In genomic region chr8:75828468-75829132, GRCm38 (mm10) we compare ENCODE assay signal across 18 mouse cellular contexts.
DNase-seq lines count a peak whose midpoint lies in the region; ATAC-seq and TF ChIP-seq lines count a peak whose summit lies in the region.
"Had no signal": no experiment of that assay in that cellular context is flagged by ENCODE, and none has a peak within 500 bp of the region (broad histone marks: within the 10 kb centered on the region; RNA-seq: fewer than 3 reads in every experiment).

No protein-coding gene starts in this region.

- H3K9ac ChIP-seq in hindbrain, embryonic 13.5 days, result no peak overlapping the region
- no peak overlapping the region for H3K9ac ChIP-seq in hindbrain, embryonic 11.5 days (ENCODE audit: low read depth, low read length)
- no peak overlapping the region for H3K9ac ChIP-seq in hindbrain, embryonic 14.5 days
- H3K9ac ChIP-seq in midbrain, postnatal 0 days (replicated peaks; ENCODE audit: low read length, poor library complexity, severe bottlenecking), result no peak overlapping the region
- H3K9ac ChIP-seq: embryonic facial prominence, embryonic 13.5 days; liver, embryonic 14.5 days; lung, embryonic 15.5 days had no signal

- no peak overlapping the region for H3K4me2 ChIP-seq in hindbrain, embryonic 13.5 days
- no peak overlapping the region for H3K4me2 ChIP-seq in hindbrain, embryonic 11.5 days (replicated peaks; ENCODE audit: low read depth, low read length)
- H3K4me2 ChIP-seq in hindbrain, embryonic 14.5 days (replicated peaks), result no peak overlapping the region
- H3K4me2 ChIP-seq in midbrain, postnatal 0 days (ENCODE audit: low read depth, low read length, poor library complexity, severe bottlenecking), result no peak overlapping the region
- H3K4me2 ChIP-seq: embryonic facial prominence, embryonic 13.5 days; lung, embryonic 15.5 days had no signal

- H3K27ac ChIP-seq in hindbrain, embryonic 13.5 days, result no peak overlapping the region
- no peak overlapping the region for H3K27ac ChIP-seq in hindbrain, embryonic 11.5 days (ENCODE audit: low read depth, low read length)
- no peak overlapping the region for H3K27ac ChIP-seq in hindbrain, embryonic 14.5 days
- no peak overlapping the region for H3K27ac ChIP-seq in midbrain, postnatal 0 days (ENCODE audit: low read depth, low read length)
- H3K27ac ChIP-seq: embryonic facial prominence, embryonic 13.5 days; kidney, postnatal 0 days; liver, embryonic 14.5 days; lung, embryonic 15.5 days had no signal

- no peak for TF ChIP-seq CTCF in midbrain, postnatal 0 days (IDR thresholded peaks at IDR 0.05)

- no peaks in the 10 kb centered on the region for H3K27me3 ChIP-seq in hindbrain, embryonic 13.5 days
- no peaks in the 10 kb centered on the region for H3K27me3 ChIP-seq in hindbrain, embryonic 11.5 days (ENCODE audit: control insufficient read depth, insufficient read depth, low read length)
- H3K27me3 ChIP-seq in hindbrain, embryonic 14.5 days (ENCODE audit: control insufficient read depth, insufficient read depth, low read length), result no peaks in the 10 kb centered on the region
- no peaks in the 10 kb centered on the region for H3K27me3 ChIP-seq in midbrain, postnatal 0 days (ENCODE audit: insufficient read depth, low read length)
- H3K27me3 ChIP-seq: embryonic facial prominence, embryonic 13.5 days; lung, embryonic 15.5 days had no signal

- no peak for DNase-seq in hindbrain, embryonic 11.5 days (ENCODE audit: low spot score)
- peak; percentile 22 for DNase-seq in brain, embryonic 18.5 days (ENCODE audit: low read depth, low spot score)
- DNase-seq in hindbrain, embryonic 14.5 days (ENCODE audit: low spot score), result peak; percentile 70
- DNase-seq in midbrain, postnatal 0 days (ENCODE audit: low spot score), result peak; percentile 69
- no peak for DNase-seq in adrenal gland, postnatal 10 days
- no peak for DNase-seq in MN1 (ENCODE audit: low spot score)
- no peak for DNase-seq in kidney, adult 18-20 months
- DNase-seq: cerebellum, postnatal 14 days; gastrocnemius, postnatal 25 days; kidney, adult 11 months; lung, postnatal 4 days; right cerebral cortex, postnatal 4 days had no signal

- H3K36me3 ChIP-seq in hindbrain, embryonic 13.5 days, result no peaks in the 10 kb centered on the region
- no peaks in the 10 kb centered on the region for H3K36me3 ChIP-seq in hindbrain, embryonic 11.5 days (ENCODE audit: control insufficient read depth, insufficient read depth, low read length)
- H3K36me3 ChIP-seq in hindbrain, embryonic 14.5 days (replicated peaks; ENCODE audit: control insufficient read depth, insufficient read depth), result no peaks in the 10 kb centered on the region
- H3K36me3 ChIP-seq in midbrain, postnatal 0 days (ENCODE audit: insufficient read depth, low read length), result no peaks in the 10 kb centered on the region
- H3K36me3 ChIP-seq: embryonic facial prominence, embryonic 13.5 days; G1E; lung, embryonic 15.5 days had no signal

- ATAC-seq in hindbrain, embryonic 13.5 days (ENCODE audit: low FRiP score), result peak; percentile 87
- no peak for ATAC-seq in hindbrain, embryonic 11.5 days (ENCODE audit: low FRiP score)
- peak; percentile 80 for ATAC-seq in hindbrain, embryonic 14.5 days (ENCODE audit: low FRiP score)
- no peak for ATAC-seq in midbrain, postnatal 0 days (ENCODE audit: low FRiP score)

- no peaks in the 10 kb centered on the region for H3K9me3 ChIP-seq in hindbrain, embryonic 13.5 days
- H3K9me3 ChIP-seq in hindbrain, embryonic 11.5 days (ENCODE audit: control insufficient read depth, low read length), result no peaks in the 10 kb centered on the region
- H3K9me3 ChIP-seq in hindbrain, embryonic 14.5 days (ENCODE audit: control insufficient read depth, low read length), result no peaks in the 10 kb centered on the region
- H3K9me3 ChIP-seq in midbrain, postnatal 0 days (ENCODE audit: low read length), result no peaks in the 10 kb centered on the region
- H3K9me3 ChIP-seq: embryonic facial prominence, embryonic 13.5 days; G1E; lung, embryonic 15.5 days had no signal

- no peak overlapping the region for H3K4me3 ChIP-seq in hindbrain, embryonic 13.5 days
- no peak overlapping the region for H3K4me3 ChIP-seq in hindbrain, embryonic 11.5 days (ENCODE audit: low read depth, low read length)
- no peak overlapping the region for H3K4me3 ChIP-seq in hindbrain, embryonic 14.5 days (replicated peaks; ENCODE audit: low read length)
- H3K4me3 ChIP-seq in midbrain, postnatal 0 days (ENCODE audit: low read depth, low read length), result no peak overlapping the region
- H3K4me3 ChIP-seq: embryonic facial prominence, embryonic 13.5 days; lung, embryonic 15.5 days had no signal

- H3K4me1 ChIP-seq in hindbrain, embryonic 13.5 days (replicated peaks), result no peaks in the 10 kb centered on the region
- no peaks in the 10 kb centered on the region for H3K4me1 ChIP-seq in hindbrain, embryonic 11.5 days (replicated peaks; ENCODE audit: control insufficient read depth, insufficient read depth, low read length)
- H3K4me1 ChIP-seq in hindbrain, embryonic 14.5 days (replicated peaks; ENCODE audit: control insufficient read depth, insufficient read depth, low read length), result no peaks in the 10 kb centered on the region
- H3K4me1 ChIP-seq in midbrain, postnatal 0 days (ENCODE audit: insufficient read depth, low read length), result no peaks in the 10 kb centered on the region
- H3K4me1 ChIP-seq: embryonic facial prominence, embryonic 13.5 days; lung, embryonic 15.5 days had no signal

- 63% methylated on average over 4 of the region's 4 CpGs for WGBS in hindbrain, embryonic 13.5 days
- 86% methylated on average over 4 of the region's 4 CpGs for WGBS in hindbrain, embryonic 11.5 days
- WGBS in hindbrain, embryonic 14.5 days, result 56% methylated on average over 4 of the region's 4 CpGs
- WGBS in midbrain, postnatal 0 days, result 69% methylated on average over 4 of the region's 4 CpGs

Comparison
In these comparisons a context has a peak if more than half of its experiments do, and no peak if none do; other contexts are left out.
1. ATAC-seq: peak in hindbrain, embryonic 13.5 days (single experiment) and hindbrain, embryonic 14.5 days (single experiment); none in hindbrain, embryonic 11.5 days (single experiment) and midbrain, postnatal 0 days (single experiment).
2. DNase-seq: peak in brain, embryonic 18.5 days (single experiment), hindbrain, embryonic 14.5 days (single experiment) and midbrain, postnatal 0 days (single experiment); none in hindbrain, embryonic 11.5 days (single experiment), adrenal gland, postnatal 10 days (single experiment), MN1 (single experiment) and kidney, adult 18-20 months (single experiment).